Mouse (Mus musculus) right cerebral cortex, postnatal 36 days (tissue): ENCODE measurements around the gene Agps.
A peak's percentile ranks its signal among the peaks of the same experiment; 100 is the strongest.
"Not testable (repeated sequence)": the region's sequence is repeated elsewhere in the genome, so short reads cannot be mapped to it uniquely, and the experiment has no call there.

Source experiments
- DNase-seq, 2 experiments: peaks; one replicate each; pipeline ENCODE4 v3.0.0; 2022; ENCODE audit warnings: low spot score in 2 of 2, mixed read lengths in 1 of 2

The Agps gene

GRCm38 (mm10) chr2:75929786-75930444 is 97.9 kb downstream of the Agps start:
- DNase-seq: no peak

- DNase-seq: peak in 1 of 2 experiments; percentile 41
These were observed 99.0 kb downstream of the Agps start for GRCm38 (mm10) chr2:75930941-75931340.

DNA sequence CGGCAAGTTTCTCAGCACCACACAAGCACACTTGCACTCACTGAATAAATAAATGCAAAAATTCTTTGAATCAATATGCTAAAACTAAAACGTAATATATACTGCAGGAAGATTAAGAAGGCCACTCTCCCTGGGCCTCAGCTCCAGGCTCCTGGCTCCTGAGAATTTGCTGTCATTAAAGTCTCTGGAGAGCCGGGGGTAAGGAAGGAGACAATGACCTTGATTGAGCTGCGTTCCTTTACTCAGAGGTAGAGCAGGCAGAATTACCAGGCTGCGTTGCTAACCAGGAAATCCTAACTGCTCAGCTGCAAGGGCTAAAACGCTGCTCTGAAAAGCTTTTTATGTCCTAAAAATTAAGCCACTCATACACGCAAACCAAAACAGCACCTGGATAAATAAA is 101.6 kb downstream of the Agps start:
- DNase-seq: no peak

DNA sequence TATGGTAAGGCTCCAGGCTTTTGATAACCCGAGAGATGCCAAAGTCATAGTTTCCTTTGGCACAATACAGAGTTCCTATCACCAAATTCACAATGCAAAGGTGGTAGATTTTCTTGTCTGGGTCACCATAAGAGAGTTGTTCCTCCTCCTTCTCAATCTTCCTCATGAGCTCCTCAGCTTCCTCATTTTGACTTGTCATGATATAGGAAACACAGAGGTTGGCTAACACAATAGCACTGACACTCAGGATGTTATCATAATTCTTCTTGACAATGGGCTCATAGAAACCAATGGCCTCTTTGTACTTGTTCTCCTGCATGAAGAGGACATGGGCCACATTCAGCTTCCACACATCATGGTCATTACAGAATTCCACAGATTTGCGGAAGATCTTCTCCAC is 104.7 kb downstream of the Agps start:
- DNase-seq: not testable (repeated sequence)

GRCm38 (mm10) chr2:75937520-75938116 is 105.6 kb downstream of the Agps start:
- not testable (repeated sequence) for DNase-seq

DNA sequence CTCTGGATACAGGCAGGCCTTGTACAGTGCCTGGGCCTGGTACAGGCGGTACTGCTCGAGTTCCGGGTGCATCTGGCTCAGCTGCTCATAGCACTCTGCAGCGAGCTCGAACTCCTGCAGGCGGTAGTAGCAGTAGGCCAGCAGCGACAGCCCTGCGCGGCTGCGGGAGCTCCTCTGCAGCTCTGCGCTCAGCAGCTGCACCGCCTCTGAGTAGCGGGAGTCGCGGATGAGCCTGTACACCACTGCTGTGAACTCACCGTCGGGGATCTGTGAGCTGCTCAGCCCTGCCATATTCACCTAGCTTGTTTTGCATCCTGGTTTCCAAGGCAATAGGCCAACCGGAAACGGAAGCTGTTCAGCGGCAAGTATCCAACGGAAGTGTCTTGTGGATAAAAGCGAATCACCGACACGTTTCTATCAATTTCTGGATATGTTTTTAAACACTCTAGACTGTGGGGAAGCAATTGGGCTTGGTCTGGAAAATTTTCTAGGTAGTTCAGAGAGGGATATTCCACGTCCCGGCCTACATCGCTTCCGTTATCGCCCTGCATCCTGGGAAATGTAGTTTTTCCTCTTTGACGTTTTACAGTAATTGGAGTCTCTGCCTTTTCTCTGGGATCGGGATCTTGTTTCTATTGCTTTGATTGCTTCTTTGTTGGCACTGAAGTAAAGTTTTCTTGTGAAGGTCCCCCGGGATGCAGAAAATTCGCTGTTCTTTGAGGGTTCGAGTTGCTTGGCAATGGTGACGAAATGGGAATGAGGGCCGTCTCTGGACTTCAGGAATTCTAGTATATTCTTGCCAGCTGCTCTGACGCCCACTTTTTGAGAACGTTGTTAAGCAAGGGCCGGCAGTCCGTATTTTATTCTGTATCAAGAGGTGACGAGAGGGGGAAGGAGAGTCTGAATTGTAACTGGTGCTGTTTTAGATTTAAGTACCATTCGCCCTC is 106.4 kb downstream of the Agps start, which contains the start of gene Ttc30b:
Gene Ttc30b, minus strand, starts transcription at position 469 of the 947 bp plus-strand sequence.
- DNase-seq: peak; percentile 51 to 71

GRCm38 (mm10) chr2:75950685-75951084 is 118.7 kb downstream of the Agps start:
- no peak for DNase-seq

GRCm38 (mm10) chr2:75953320-75953719 is 121.3 kb downstream of the Agps start:
- DNase-seq: no peak

DNA sequence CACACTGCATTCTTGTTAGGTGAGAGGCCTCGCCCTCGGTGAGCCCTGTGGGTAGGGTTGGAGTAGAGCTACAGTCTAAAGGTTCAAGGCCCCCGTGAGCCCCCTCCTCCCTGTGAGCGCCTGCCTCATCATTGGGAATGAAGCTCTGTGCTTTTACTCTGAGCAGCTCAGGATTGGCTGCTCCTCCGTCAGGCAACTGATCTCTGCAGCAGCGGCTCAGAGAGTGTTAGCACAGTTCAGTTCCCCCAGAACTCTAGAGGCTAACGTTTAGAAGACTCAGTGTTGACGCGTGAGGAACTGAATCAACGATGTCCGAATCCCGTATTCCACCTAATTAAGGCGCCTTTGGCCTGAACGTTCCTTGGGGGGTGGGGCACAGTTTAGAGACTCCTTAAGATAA is 123.7 kb downstream of the Agps start:
- no peak for DNase-seq

GRCm38 (mm10) chr2:75959183-75959849 is 127.3 kb downstream of the Agps start:
- no peak for DNase-seq

GRCm38 (mm10) chr2:75959850-75960365 is 127.9 kb downstream of the Agps start:
- DNase-seq: peak in 1 of 2 experiments; percentile 9

GRCm38 (mm10) chr2:75960366-75961330 is 128.7 kb downstream of the Agps start:
- no peak for DNase-seq

DNA sequence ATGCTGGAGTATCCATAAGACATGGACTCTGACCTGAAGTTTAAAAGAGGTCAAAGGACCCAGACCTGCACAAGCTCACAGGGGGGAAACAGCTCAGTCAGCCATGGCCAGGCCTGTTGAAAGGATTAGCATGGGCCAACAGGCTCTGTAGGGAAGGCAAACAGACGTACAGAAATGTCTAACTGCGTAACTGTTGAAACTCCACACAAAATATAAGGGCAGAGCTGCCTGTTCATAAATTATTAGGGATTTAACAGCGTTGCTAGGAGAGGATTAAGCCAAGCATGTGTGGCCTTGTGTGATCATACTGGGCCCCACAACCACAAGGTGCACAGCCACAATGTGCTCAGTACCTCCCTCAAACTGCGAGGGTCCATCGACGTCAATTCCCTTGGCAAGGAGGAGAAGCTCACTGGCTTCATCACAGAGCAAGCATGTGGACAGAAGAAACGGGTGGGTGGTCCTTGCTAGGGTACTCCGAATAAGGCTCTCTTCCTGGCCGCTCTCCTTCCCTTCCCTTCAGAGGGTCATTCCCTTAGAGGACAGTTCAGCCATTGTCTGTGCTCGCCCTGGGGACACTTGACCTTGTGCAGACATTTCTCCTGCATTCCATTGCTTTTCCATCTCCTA is 131.3 kb downstream of the Agps start:
- no peak for DNase-seq

DNA sequence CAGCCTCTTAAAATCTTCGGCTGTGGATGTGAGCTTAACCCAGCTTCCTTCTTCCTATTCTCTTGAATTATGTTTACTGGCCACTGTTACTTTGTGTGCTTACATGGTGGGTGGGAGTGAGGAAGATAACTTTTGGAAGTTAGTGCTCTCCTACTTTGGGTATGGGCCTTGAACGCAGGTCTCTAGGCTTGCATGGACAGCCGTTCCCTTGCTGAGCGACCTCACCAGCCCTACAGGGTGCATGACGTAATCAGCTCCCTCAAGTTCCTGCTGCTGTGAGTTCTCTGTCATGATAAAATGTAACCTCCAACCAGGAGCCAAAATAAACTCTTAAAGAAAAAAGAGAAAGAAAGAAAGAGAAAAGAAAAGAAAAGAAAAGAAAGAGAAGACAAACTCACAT is 132.1 kb downstream of the Agps start:
- DNase-seq: no peak

DNA sequence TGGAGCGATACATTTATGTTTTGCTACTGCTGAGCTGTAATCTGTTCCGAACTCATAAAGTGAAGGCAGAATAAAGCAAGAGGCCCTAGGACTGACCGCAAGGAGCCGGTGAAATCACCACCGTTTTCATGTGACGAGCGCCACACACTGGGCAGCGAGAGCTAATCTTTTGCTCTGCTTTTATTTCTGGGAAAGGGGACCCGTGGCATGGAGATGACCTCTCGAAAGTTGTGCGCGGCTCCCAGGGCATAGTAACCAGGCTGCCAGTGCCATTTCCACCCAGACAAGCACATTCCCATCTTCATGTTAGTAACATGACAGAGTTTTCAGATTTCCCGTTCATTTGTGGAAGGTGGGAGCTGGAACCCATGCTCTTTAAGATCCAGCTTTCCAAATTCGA is 132.5 kb downstream of the Agps start:
- DNase-seq: peak in 1 of 2 experiments; percentile 10

DNA sequence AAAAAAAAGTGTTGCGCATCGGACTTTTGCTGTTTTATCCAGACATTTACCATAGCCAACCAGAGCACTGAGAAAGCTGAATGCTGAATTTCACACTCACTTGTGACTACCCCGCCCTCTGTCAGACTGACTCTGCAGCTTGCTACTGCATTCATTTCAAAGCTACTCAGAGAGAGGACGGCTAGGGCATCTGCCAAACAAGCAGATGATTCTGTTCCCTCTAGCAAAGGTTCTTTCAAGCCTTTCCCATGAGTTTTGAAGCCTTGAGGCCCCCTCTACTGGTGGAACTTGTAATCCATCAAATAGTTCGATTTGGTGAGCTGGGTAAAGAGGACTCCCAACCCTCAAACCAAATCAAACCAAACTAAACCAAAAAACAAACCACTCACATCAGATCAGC is 133.0 kb downstream of the Agps start:
- DNase-seq: peak; percentile 52 to 72

DNA sequence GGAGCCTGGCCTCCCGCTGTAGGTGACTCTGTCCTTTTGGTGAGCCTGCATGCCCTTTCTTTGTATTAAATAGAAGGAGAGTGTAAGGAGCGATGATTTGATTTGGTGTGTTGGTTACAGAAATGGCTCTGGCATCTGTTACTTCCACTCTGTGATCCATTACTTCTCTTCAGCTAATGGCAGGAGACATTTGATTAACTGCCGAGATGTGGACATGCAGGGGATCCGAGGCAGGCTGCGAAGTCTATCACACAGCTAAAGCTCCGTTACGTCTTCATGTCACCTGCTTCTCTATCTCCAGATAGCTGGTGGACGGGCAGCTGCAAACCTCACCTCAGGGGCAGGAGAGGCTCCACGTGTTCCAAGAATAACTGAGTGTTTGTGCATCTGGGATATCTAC is 142.2 kb downstream of the Agps start:
- DNase-seq: no peak

DNA sequence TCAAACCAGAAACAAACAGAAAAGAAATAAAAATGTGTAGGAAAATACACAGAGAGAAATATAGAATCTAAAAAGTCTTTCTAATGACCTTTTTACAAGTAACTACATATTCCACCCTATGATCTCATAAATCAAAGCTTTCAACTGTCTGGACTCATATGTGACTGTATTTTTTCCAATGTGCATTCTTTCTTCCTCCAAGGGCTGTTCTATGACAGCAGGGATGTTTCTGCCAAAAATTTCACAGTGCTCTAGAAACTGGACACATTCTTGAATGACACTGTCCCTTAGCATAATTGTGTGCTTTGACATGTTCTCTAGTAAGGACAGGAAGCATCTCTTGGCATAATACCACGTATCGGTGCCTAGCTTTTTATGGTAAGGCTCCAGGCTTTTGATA is 144.1 kb downstream of the Agps start:
- DNase-seq: not testable (repeated sequence)

DNA sequence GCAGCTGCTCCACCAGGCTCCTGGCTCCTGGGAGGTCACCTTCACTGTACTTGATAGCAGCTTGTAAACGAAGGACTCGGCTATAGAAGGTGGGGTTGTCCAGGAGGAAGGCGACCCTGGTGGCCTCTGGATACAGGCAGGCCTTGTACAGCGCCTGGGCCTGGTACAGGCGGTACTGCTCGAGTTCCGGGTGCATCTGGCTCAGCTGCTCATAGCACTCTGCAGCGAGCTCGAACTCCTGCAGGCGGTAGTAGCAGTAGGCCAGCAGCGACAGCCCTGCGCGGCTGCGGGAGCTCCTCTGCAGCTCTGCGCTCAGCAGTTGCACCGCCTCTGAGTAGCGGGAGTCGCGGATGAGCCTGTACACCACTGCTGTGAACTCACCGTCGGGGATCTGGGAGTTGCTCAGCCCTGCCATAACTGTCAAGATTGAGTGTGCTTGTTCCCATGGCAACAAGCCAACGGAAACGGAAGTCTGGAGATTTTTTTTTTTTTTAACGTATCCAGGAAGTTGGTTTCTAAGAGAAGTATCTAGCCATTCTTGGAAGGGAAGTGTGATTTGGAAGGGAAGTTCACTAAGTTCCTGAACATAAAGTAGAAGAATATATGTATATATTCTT is 145.9 kb downstream of the Agps start, which contains the start of gene Ttc30a2:
Gene Ttc30a2, minus strand, starts transcription at position 419 of the 617 bp plus-strand sequence.
- not testable (repeated sequence) for DNase-seq
